Mouse (Mus musculus) retina, adult 2 months (tissue): ENCODE measurements around the gene Ehf.

ENCODE experiments used
- DNase-seq: peaks from one replicate; pipeline ENCODE4 v3.0.0-alpha.2; 2012; ENCODE audit warnings: low read depth, low spot score

The Ehf gene

DNA sequence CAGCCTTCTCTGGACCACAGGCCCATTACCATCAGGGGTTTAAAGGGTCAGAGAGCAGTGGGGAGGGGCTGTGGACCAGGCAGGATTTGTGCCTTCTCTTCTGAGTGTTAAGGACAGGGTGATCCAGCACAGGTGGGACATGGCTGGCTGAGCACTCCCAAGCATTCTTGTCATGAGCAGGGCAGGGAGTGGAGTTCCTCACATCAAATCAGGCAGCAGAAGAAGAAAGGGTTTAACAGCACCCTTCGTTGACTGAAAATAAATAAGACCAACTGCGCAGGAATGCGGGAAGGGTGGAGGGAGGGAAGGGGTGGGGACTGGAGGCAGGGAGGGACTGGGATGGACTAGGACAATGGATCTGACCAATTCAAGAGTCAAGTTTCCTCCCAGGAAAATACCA lies 8.6 kb downstream of the Ehf start:
- no peak for DNase-seq

- DNase-seq = no peak
Observed at GRCm38 (mm10) chr2:103293751-103294150, 9.3 kb downstream of the Ehf start.

GRCm38 (mm10) chr2:103293214-103293613 lies 9.9 kb downstream of the Ehf start:
- DNase-seq = no peak

- no peak for DNase-seq
Observed at GRCm38 (mm10) chr2:103290705-103291269, 12.3 kb downstream of the Ehf start.

DNA sequence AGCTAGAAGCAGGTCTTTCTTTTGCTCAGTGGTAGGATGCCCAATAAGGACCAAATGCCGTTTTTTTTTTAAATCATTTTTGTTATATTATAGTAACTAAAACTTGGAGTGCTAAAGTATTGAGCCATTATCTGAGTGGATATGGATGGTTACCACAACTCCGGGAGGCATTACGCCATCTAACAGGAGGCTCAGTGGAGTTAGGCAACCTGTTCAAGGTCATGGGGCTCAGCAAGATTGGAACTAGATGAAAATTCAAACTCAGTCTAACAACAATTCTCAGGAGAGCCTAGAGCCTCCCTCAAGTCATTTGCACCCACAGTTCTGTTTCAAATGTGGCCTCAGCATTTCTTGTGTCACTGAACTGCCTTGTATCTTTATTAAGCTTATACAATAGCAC lies 12.9 kb downstream of the Ehf start:
- DNase-seq = no peak

GRCm38 (mm10) chr2:103289407-103289950 lies 13.6 kb downstream of the Ehf start:
- no peak for DNase-seq

- DNase-seq = no peak
Observed at GRCm38 (mm10) chr2:103287716-103288115, 15.4 kb downstream of the Ehf start.

DNA sequence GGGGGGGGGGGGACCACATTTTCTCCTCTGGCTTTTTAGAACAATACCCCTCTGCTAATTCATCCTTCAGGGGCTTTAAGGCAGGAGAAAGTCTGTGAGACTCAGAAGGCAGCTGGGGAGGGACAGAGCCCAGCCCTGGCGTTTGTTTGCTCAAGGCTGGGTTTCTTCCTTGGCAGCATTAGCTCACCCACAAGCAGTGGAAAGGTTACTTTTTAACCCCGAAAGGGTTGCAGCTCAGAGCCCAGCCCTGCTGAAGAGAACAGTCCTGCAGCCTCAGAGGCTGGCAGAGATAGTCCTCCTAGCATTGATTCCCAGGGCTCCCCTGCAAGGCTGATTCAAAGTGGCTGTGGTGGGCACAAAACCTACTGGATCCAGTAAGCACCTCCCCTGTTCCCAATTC lies 17.5 kb downstream of the Ehf start:
- no peak for DNase-seq

GRCm38 (mm10) chr2:103283730-103284129 lies 19.3 kb downstream of the Ehf start:
- DNase-seq = no peak

GRCm38 (mm10) chr2:103282184-103282750 lies 20.8 kb downstream of the Ehf start:
- no peak for DNase-seq

DNA sequence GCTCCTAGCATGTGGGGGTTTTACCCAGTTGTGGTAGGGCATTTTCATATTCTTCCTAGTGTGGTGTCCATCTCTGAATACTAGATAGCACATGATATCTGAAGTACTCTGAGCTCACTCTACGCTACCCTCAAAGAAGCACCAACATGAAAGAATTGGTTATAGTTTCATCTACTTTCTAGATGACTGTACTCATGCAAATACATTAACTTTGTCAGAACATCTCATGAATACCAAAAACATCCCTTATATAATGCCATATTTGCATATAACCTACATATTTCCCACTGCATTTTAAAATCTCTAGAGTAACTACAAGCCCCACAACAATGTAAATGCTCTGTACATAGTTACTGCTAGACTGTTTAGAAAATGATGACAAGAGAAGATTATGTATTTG lies 23.2 kb downstream of the Ehf start:
- no peak for DNase-seq

DNA sequence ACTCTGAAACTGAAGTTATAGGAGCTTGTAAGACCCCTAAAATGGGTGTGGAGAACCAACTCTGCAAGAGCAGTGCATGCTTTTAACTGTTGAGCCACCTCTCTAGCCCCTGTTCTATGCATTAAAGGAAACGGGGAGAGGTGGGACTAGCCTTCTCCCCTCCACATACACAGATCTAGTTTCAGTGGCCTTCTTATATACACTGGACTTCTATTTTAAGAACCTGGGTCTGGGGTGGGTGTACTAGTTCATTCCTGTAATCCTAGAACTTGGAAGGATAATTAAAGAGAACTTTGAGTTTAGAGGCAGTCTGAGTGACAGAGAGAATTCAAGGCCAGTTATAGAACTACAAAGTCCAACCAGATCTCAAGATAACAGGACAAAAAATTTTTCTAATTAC lies 24.6 kb downstream of the Ehf start:
- no peak for DNase-seq

- DNase-seq = no peak
Observed at GRCm38 (mm10) chr2:103277794-103278193, 25.3 kb downstream of the Ehf start.

DNA sequence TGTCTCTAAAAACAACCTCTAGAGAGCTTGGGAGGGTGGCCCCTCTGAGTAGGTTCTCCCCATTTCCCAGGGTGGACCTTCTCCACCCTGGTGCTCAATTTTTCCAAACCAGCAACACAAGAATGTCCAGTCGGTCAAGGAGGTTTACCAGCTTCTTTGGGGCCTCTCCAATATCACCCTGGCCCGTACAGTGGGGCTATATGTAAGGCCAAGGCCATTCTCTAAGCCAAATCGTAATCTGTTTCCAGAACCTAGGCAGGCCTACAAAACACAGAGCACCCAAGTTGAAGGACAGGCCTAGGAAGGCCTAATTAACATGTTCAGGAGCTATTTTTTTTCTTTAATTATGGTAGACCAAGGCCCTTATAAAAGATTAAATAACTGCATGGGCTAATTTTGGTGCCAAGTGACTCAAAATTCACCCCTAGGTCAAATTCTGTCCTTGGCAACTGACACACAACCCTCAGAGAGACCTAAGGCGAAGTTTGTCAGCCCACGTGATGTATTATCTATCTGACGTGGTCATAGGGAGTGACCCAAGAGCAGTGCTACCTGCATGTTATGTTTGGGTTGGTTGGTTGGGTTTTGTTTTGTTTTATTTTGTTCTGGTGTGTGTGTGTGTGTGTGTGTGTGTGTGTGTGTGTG lies 27.6 kb downstream of the Ehf start:
- no peak for DNase-seq

GRCm38 (mm10) chr2:103274803-103275202 lies 28.3 kb downstream of the Ehf start:
- no peak for DNase-seq

DNA sequence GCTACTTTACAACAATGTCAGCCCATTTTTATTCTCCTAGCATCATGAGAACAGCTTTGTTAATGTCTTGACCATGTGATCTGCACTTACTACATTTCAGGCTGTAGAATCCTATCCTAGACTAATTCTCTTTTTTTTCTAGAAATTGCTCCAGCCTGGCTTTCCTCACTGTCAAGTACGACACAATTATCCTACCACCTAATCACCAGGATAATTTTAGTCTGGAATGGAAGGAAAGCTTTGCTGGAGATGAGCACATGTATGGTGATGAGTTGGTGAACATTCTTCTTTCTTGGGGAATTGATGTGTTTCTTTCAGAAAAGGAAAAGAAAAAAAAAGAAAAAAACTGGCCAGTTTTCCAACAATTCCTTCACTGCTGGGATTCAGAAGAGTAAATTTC lies 28.8 kb downstream of the Ehf start:
- DNase-seq = no peak

- no peak for DNase-seq
Observed at GRCm38 (mm10) chr2:103271481-103271880, 31.6 kb downstream of the Ehf start.

- no peak for DNase-seq
Observed at GRCm38 (mm10) chr2:103270556-103271160, 32.4 kb downstream of the Ehf start.

- no peak for DNase-seq
Observed at GRCm38 (mm10) chr2:103239086-103239485, 64.0 kb downstream of the Ehf start.

- no peak for DNase-seq
Observed at GRCm38 (mm10) chr2:103226781-103227180, 76.3 kb downstream of the Ehf start.

DNA sequence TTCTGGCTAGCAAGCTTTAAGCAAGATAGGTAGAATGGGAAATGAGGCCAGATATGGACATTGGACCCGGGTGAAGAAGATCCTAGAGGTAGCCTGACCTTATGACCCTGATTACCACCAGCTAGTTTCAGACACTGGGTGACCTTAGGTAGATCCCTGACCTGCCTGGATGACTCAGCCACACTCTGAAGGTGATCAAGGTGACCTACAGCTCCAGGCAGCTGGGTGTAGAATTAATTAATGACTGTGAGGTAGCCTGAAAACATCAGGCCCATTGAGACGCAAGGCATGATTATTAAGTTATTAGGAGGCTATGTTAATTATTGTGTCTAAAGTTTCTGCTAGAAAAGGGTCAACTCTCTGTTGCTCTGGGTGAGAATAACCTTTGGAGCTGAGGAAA lies 82.2 kb downstream of the Ehf start:
- DNase-seq = no peak

GRCm38 (mm10) chr2:103218323-103218722 lies 84.8 kb downstream of the Ehf start:
- DNase-seq = no peak

GRCm38 (mm10) chr2:103215801-103216200 lies 87.3 kb downstream of the Ehf start:
- no peak for DNase-seq
